Mouse (Mus musculus) heart, embryonic 13.5 days (tissue): ENCODE data around the gene Crxos. TPM values are rescaled to one million over a fixed set of nuclear protein-coding genes. Genes with fewer than 3 reads are reported as not detected.

ENCODE experiments used
- ATAC-seq: fragments of 200-750 bp; cut with Nextera tagmentation; 2 replicates; pipeline ENCODE4 v1.8.0; 2017; ENCODE audit warnings: moderate TSS enrichment; ENCODE audit not compliant: insufficient number of reproducible peaks, low FRiP score, low TSS enrichment; ENCODE audit errors: extremely low read depth
- H3K27ac ChIP-seq: fragments of 300-500 bp; sonication (generic); replicated peaks from 2 replicates; pipeline ENCODE4 v1.5.1; 2015; ENCODE audit warnings: moderate library complexity, mild to moderate bottlenecking, inconsistent platforms
- H3K27me3 ChIP-seq: fragments of 300-500 bp; sonication (generic); replicated peaks from 2 replicates; pipeline ENCODE4 v1.6.1; 2015; ENCODE audit warnings: mild to moderate bottlenecking, inconsistent platforms
- H3K36me3 ChIP-seq: fragments of 300-500 bp; sonication (generic); 2 replicates; pipeline ENCODE4 v1.6.1; 2015; ENCODE audit warnings: mild to moderate bottlenecking, inconsistent platforms
- H3K4me1 ChIP-seq: fragments of 300-500 bp; sonication (generic); 2 replicates; pipeline ENCODE4 v1.6.1; 2015; ENCODE audit warnings: inconsistent platforms
- H3K4me2 ChIP-seq: fragments of 300-500 bp; sonication (generic); 2 replicates; pipeline ENCODE4 v1.6.1; 2015; ENCODE audit warnings: inconsistent platforms, mild to moderate bottlenecking, moderate library complexity
- H3K4me3 ChIP-seq: fragments of 300-500 bp; sonication (generic); 2 replicates; pipeline ENCODE4 v1.5.1; 2015; ENCODE audit warnings: moderate library complexity, mild to moderate bottlenecking, inconsistent platforms
- H3K9ac ChIP-seq: fragments of 300-500 bp; sonication (generic); 2 replicates; pipeline ENCODE4 v1.6.1; 2015; ENCODE audit warnings: inconsistent platforms, mild to moderate bottlenecking, moderate library complexity
- H3K9me3 ChIP-seq: fragments of 300-500 bp; sonication (generic); 2 replicates; pipeline ENCODE4 v1.6.1; 2016; ENCODE audit warnings: inconsistent platforms
- WGBS: fragments of 180-500 bp; shearing (Covaris S2); methylation state at CpG from one replicate; pipeline ENCODE4 v1.1.7; 2015; ENCODE audit warnings: mixed read lengths; 5-methylcytosine and 5-hydroxymethylcytosine counted together
- polyA plus RNA-seq: library from polyadenylated mRNA; unstranded; fragments of >200 nt; fragmentation: Nextera tagmentation; extraction: Ambion mirVana; gene quantifications from 2 replicates; pipeline ENCODE4 v1.2.1, GENCODE M21; 2015

Gene Crxos
- not detected in 2 replicates for polyA plus RNA-seq

DNA sequence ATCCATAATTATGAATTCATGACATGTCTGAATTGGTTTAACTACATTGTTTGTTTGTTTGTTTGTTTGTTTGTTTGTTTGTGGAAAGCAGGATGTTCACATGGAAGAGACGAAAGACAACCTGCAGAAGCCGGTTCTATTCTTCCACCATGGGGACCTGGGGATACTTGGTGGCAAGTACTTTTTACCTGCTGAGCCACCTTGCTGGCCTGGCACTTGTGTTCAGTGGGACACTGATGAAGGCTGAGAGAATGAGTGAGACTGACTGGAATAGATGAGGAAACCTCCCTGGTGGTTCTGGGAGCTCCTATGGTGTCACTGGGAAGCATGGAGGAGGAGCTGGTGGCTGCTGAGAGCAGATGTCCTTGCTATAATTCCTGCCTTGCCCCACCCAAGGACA lies at the start of gene Crxos:
TSS of gene Crxos (plus strand) at position 301 of the 400 bp plus-strand sequence.
- Histone ChIP-seq H3K36me3 (no peaks in the 10 kb centered on the region), H3K4me2 (no peak within 1 kb of the TSS), H3K9me3 (no peaks in the 10 kb centered on the region), H3K9ac (no peak within 1 kb of the TSS), H3K27ac (no peak within 1 kb of the TSS), H3K4me3 (no peak within 1 kb of the TSS), H3K27me3 (no peaks in the 10 kb centered on the region), H3K4me1 (no peaks in the 10 kb centered on the region)
- no peak for ATAC-seq
- 86% methylated on average over 2 of the region's 2 CpGs for WGBS

DNA sequence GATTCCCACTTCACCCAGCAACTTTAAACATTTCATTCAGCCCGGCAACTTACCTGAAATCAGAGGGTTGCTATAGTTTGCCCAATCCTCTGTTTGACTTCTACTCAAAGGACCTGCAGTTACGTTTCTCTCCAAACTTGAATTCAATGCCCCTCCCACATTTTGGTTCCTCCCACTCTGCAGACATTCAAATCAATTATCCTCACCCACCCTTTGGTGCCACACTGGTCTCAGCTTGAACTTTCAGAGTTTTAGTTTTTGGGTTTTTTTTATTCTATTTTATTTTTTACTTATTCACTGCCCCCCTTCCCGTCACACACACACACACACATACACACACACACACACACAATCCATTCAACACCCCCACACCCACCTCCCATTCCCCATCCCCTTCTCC lies 42.8 kb upstream of the Crxos start, which contains the start of gene Obox6:
TSS of gene Obox6 (minus strand) at position 101 of the 400 bp plus-strand sequence.
- Histone ChIP-seq H3K4me1 (no peaks in the 10 kb centered on the region), H3K36me3 (no peaks in the 10 kb centered on the region), H3K27me3 (no peaks in the 10 kb centered on the region), H3K4me3 (no peak within 1 kb of the TSS), H3K27ac (no peak within 1 kb of the TSS), H3K9ac (no peak within 1 kb of the TSS), H3K4me2 (no peak within 1 kb of the TSS), H3K9me3 (peaks cover 38% of the 10 kb centered on the region)
- no peak for ATAC-seq
- 80% methylated on average over 3 of the region's 3 CpGs for WGBS

DNA sequence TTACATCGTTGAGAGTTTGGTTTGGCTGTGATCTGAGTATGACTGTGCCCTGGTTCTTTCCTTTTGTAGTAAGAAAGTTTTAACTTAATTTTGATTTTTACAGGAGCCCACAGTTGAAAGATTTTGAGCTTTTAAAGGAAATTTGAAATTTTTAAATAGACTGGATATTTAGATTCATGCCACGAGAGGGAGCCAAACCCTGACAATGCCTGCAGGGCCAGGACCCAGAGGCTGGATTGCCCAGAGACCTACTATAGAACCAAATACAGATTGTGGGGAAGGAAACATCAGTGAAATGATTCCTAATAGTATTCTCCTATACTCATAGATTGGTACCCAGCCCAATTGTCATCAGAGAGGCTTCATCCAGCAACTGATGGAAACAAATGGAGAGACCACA lies 22.8 kb upstream of the Crxos start:
- H3K4me3 ChIP-seq, result no peak overlapping the region
- no peaks in the 10 kb centered on the region for H3K27me3 ChIP-seq
- WGBS, result 25% methylated on average over 2 of the region's 2 CpGs
- no peak overlapping the region for H3K4me2 ChIP-seq
- H3K9ac ChIP-seq, result no peak overlapping the region
- H3K36me3 ChIP-seq, result no peaks in the 10 kb centered on the region
- no peak for ATAC-seq
- H3K9me3 ChIP-seq, result no peaks in the 10 kb centered on the region
- H3K27ac ChIP-seq, result no peak overlapping the region
- no peaks in the 10 kb centered on the region for H3K4me1 ChIP-seq

DNA sequence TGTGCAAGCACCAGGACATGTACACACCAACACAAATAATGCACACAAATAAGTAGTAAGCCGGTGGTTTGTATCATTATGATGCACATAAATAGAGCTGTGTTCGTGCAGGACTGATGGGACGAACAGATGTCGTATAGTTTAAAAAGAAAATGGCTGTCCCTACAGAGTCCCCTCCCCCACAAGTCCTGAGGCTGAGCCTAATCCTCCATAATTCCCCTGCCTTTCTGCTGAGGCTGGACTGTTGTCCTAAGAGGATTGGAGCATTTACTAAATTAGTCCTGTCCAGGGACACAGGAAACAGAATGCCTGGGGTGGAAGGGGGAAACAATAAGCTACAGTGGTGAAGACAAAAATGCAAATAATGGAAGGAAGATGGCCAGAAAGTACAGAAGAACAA lies 18.3 kb upstream of the Crxos start:
- H3K4me2 ChIP-seq, result no peak overlapping the region
- H3K9me3 ChIP-seq, result no peaks in the 10 kb centered on the region
- no peaks in the 10 kb centered on the region for H3K27me3 ChIP-seq
- H3K4me3 ChIP-seq, result no peak overlapping the region
- H3K4me1 ChIP-seq, result no peaks in the 10 kb centered on the region
- WGBS, result 68% methylated on average over 4 of the region's 4 CpGs
- H3K36me3 ChIP-seq, result no peaks in the 10 kb centered on the region
- ATAC-seq, result no peak
- H3K27ac ChIP-seq, result no peak overlapping the region
- H3K9ac ChIP-seq, result no peak overlapping the region

- WGBS, result 22% methylated on average over 4 of the region's 4 CpGs
- H3K27ac ChIP-seq, result no peak within 1 kb of the TSS
- H3K9me3 ChIP-seq, result no peaks in the 10 kb centered on the region
- no peak within 1 kb of the TSS for H3K4me3 ChIP-seq
- H3K27me3 ChIP-seq, result no peaks in the 10 kb centered on the region
- no peak within 1 kb of the TSS for H3K4me2 ChIP-seq
- no peaks in the 10 kb centered on the region for H3K36me3 ChIP-seq
- no peaks in the 10 kb centered on the region for H3K4me1 ChIP-seq
- no peak for ATAC-seq
- no peak within 1 kb of the TSS for H3K9ac ChIP-seq
Measured at GRCm38 (mm10) chr7:15879756-15880155, 2.7 kb upstream of the Crxos start, which contains the start of gene Crx. Gene Crx, minus strand, starts transcription at chr7:15879968.

DNA sequence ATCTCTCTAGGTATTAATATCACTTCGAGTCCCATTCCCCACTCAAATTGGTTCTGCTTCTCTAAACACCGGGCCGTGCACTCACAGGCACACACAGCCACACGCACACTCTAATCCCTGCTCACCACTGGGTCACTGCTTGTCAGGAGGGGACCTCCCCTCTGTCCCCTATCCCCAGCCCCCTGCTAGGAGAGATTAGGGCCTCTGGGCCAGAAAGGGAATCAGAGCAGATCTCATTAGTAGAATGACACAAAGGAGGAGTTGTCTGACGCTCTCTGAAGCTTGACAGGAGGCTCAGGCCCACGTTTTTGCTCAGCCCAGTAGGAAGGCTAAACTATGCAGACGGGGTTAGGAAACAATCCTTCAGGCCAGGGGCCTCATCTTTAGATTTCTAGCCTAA lies 1.0 kb upstream of the Crxos start:
- Histone ChIP-seq H3K9ac (no peak overlapping the region), H3K9me3 (no peaks in the 10 kb centered on the region), H3K4me2 (no peak overlapping the region), H3K27ac (no peak overlapping the region), H3K36me3 (no peaks in the 10 kb centered on the region), H3K4me3 (no peak overlapping the region), H3K27me3 (no peaks in the 10 kb centered on the region), H3K4me1 (no peaks in the 10 kb centered on the region)
- no peak for ATAC-seq
- WGBS, result 5% methylated on average over 7 of the region's 7 CpGs

DNA sequence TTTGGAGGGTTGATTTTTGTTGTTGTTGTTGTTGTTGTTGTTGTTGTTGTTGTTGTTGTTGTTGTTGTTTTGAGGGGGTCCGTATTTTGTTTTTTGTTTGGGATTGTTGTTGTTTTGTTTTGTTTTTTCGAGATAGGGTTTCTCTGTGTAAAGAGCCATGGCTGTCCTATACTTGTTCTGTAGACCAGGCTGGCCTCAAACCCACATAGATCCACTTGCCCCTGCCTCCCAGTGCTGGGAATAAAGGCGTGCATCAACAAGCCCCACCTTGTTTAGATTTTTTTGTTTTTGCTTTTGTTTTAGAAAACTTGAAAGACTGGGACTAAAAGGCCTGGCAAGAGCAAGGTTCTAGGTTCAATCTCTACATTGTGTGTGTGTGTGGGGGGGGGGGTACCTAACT lies 586 bp upstream of the Crxos start:
- no peaks in the 10 kb centered on the region for H3K9me3 ChIP-seq

DNA sequence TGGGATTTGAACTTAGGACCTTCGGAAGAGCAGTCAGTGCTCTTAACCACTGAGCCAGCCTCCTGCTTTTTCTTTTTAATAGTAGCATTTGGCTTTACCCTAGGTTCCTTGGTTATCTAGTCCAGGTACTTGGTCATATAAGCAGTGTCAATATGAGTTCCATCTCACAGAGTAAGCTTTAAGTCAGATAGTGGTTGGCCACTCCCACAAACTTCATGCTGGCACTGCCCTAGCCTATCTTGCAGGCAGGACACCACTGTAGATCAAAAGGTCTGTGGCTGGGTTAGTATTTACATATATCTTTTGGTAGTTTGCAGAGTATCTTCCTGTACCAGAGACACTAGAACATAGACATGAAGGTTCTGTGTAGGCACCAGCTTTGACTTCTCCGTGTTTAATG lies 1.7 kb downstream of the Crxos start:
- no peak overlapping the region for H3K4me3 ChIP-seq
- WGBS, result 79% methylated on average over 2 of the region's 2 CpGs
- no peak overlapping the region for H3K4me2 ChIP-seq
- H3K4me1 ChIP-seq, result no peaks in the 10 kb centered on the region
- H3K27me3 ChIP-seq, result no peaks in the 10 kb centered on the region
- no peaks in the 10 kb centered on the region for H3K36me3 ChIP-seq
- no peaks in the 10 kb centered on the region for H3K9me3 ChIP-seq
- no peak overlapping the region for H3K9ac ChIP-seq
- ATAC-seq, result no peak
- no peak overlapping the region for H3K27ac ChIP-seq

More for the DNA sequence above, 586 bp upstream of the Crxos start:
- Histone ChIP-seq H3K9ac (no peak overlapping the region), H3K4me2 (no peak overlapping the region), H3K4me3 (no peak overlapping the region), H3K4me1 (no peaks in the 10 kb centered on the region), H3K27me3 (no peaks in the 10 kb centered on the region), H3K27ac (no peak overlapping the region), H3K36me3 (no peaks in the 10 kb centered on the region)
- ATAC-seq, result no peak
- 54% methylated on average over 3 of the region's 3 CpGs for WGBS

DNA sequence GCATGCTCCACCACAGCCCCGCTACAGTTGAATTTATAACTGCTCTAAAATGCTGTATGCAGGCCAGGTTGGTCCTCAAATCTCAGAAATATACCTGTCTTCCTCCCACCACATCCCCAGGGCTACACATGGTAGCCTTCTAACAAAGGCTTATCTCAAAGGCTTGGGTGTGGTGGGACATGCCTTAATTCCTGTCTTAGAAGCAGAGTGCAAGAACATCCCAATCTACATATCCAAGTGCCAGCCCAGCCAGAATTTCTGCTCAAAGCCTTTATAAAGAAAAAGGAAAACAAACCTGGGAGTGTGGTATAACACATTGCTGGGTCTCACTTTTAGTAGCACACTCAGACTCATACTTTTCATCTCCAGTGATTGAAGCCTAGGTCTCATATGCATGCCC lies 11.8 kb downstream of the Crxos start:
- H3K9me3 ChIP-seq, result no peaks in the 10 kb centered on the region
- H3K27me3 ChIP-seq, result no peaks in the 10 kb centered on the region
- no peak overlapping the region for H3K9ac ChIP-seq
- H3K4me2 ChIP-seq, result no peak overlapping the region
- no peak for ATAC-seq
- no peak overlapping the region for H3K27ac ChIP-seq
- 71% methylated on average over 1 of the region's 1 CpGs for WGBS
- no peak overlapping the region for H3K4me3 ChIP-seq
- H3K4me1 ChIP-seq, result no peaks in the 10 kb centered on the region
- H3K36me3 ChIP-seq, result no peaks in the 10 kb centered on the region

GRCm38 (mm10) chr7:15901366-15902048 lies 19.1 kb downstream of the Crxos start:
- H3K36me3 ChIP-seq, result no peaks in the 10 kb centered on the region
- H3K9me3 ChIP-seq, result no peaks in the 10 kb centered on the region
- H3K4me1 ChIP-seq, result no peaks in the 10 kb centered on the region
- ATAC-seq, result no peak
- no peak overlapping the region for H3K4me3 ChIP-seq
- no peak overlapping the region for H3K4me2 ChIP-seq
- no peaks in the 10 kb centered on the region for H3K27me3 ChIP-seq
- H3K9ac ChIP-seq, result no peak overlapping the region
- WGBS, result 69% methylated on average over 9 of the region's 9 CpGs
- no peak overlapping the region for H3K27ac ChIP-seq

- no peak for ATAC-seq
- no peak overlapping the region for H3K27ac ChIP-seq
Measured at GRCm38 (mm10) chr7:15905861-15906260, 23.4 kb downstream of the Crxos start.

DNA sequence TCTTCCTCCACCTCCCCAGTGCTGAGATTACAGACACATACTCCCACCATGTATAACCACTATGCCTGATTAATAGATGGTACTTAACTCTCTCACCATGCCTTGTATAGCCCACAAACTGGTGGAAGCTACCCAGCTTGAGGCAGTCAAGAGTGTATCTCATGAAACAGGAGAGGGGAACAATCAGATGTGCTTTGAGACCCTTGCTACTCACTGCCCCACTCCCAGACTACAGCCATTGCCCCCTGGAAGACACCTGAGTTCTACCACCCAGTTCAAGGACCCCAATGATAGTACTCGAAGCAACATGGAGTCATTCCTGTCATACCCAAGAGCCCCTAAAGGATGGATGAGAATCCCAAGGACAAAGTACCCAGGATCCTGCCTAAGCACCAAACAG lies 24.2 kb downstream of the Crxos start:
- Histone ChIP-seq H3K9me3 (no peaks in the 10 kb centered on the region), H3K4me2 (no peak overlapping the region), H3K9ac (no peak overlapping the region), H3K27ac (no peak overlapping the region), H3K4me3 (no peak overlapping the region), H3K4me1 (no peaks in the 10 kb centered on the region), H3K27me3 (no peaks in the 10 kb centered on the region), H3K36me3 (no peaks in the 10 kb centered on the region)
- ATAC-seq, result no peak
- 77% methylated on average over 1 of the region's 1 CpGs for WGBS

More at GRCm38 (mm10) chr7:15905861-15906260, 23.4 kb downstream of the Crxos start:
- Histone ChIP-seq H3K27me3 (no peaks in the 10 kb centered on the region), H3K9ac (no peak overlapping the region), H3K4me1 (no peaks in the 10 kb centered on the region), H3K4me2 (no peak overlapping the region), H3K9me3 (no peaks in the 10 kb centered on the region), H3K4me3 (no peak overlapping the region), H3K36me3 (no peaks in the 10 kb centered on the region)
- 73% methylated on average over 7 of the region's 7 CpGs for WGBS
